Mouse (Mus musculus) G1E (cell line): ENCODE measurements around the gene Mettl13. TPM values are rescaled to one million over a fixed set of nuclear protein-coding genes. Genes with fewer than 3 reads are reported as not detected.

Source experiments
- ATAC-seq: 2 replicates; pipeline ENCODE4 v1.8.0; 2016; ENCODE audit warnings: mild to moderate bottlenecking; ENCODE audit not compliant: insufficient number of reproducible peaks, poor library complexity, low FRiP score, severe bottlenecking; ENCODE audit errors: extremely low read depth
- DNase-seq: peaks from one replicate; pipeline ENCODE4 v3.0.0; 2012; ENCODE audit warnings: low spot score
- H3K27me3 ChIP-seq: 2 replicates; pipeline ENCODE4 v1.6.1; 2012; ENCODE audit warnings: mild to moderate bottlenecking, low read length, inconsistent platforms; ENCODE audit not compliant: insufficient read depth
- H3K36me3 ChIP-seq: replicated peaks from 2 replicates; pipeline ENCODE3; 2012; ENCODE audit warnings: mild to moderate bottlenecking, inconsistent platforms
- H3K4me1 ChIP-seq: 2 replicates; pipeline ENCODE4 v1.6.1; 2012; ENCODE audit warnings: low read depth, low read length, inconsistent platforms, mixed read lengths; ENCODE audit not compliant: insufficient read depth
- H3K4me3 ChIP-seq: 2 replicates; pipeline ENCODE4 v1.5.1; 2012; ENCODE audit warnings: low read depth, mild to moderate bottlenecking, inconsistent platforms, low read length, moderate library complexity, mixed read lengths
- H3K9me3 ChIP-seq: replicated peaks from 2 replicates; pipeline ENCODE4 v1.6.1; 2012; ENCODE audit warnings: inconsistent platforms
- CTCF ChIP-seq: IDR thresholded peaks from 2 replicates; pipeline ENCODE4 v1.5.1; 2012; ENCODE audit warnings: low read depth, low read length, inconsistent platforms, mixed read lengths
- GATA1 ChIP-seq: IDR thresholded peaks from 2 replicates; pipeline ENCODE4 v1.6.1; 2012; ENCODE audit warnings: borderline replicate concordance, low read length, inconsistent platforms, mixed read lengths
- GATA2 ChIP-seq: IDR thresholded peaks from 2 replicates; pipeline ENCODE4 v1.6.1; 2012; ENCODE audit warnings: low read depth, low read length, inconsistent platforms, borderline replicate concordance
- POLR2AphosphoS5 ChIP-seq: IDR thresholded peaks from 2 replicates; pipeline ENCODE4 v1.6.1; 2012; ENCODE audit warnings: low read depth, low read length, inconsistent platforms; ENCODE audit not compliant: insufficient replicate concordance
- TAL1 ChIP-seq: conservative IDR thresholded peaks from 2 replicates; pipeline ENCODE4 v1.6.1; 2012; ENCODE audit warnings: low read depth, low read length, inconsistent platforms, mixed read lengths
- polyA plus RNA-seq: library from polyadenylated mRNA; stranded (reverse); fragments of >175 nt; gene quantifications from 2 replicates; pipeline ENCODE4 v1.2.3, GENCODE M21; 2012
- total RNA-seq, 2 experiments: library from RNA; stranded (forward) in 1 of 2; stranded (reverse) in 1 of 2; fragments of 200-1000 nt in 1 of 2; fragments of >200 nt in 1 of 2; fragmentation: Nextera tagmentation in 1 of 2; gene quantifications; 2 replicates each; pipeline ENCODE4 v1.2.3; 2014 to 2017

The Mettl13 gene
- total RNA-seq (2014; fragmentation: Nextera tagmentation) (16.0 and 16.9 TPM in 2 replicates), total RNA-seq (2017) (27.0 and 27.6 TPM in 2 replicates), polyA plus RNA-seq (16.7 and 17.4 TPM in 2 replicates)

- H3K4me3 ChIP-seq: peak within 1 kb of the TSS; percentile 78
- no peak for TF ChIP-seq CTCF
- TF ChIP-seq GATA1: no peak
- no peak for TF ChIP-seq TAL1
- no peak for TF ChIP-seq POLR2AphosphoS5
- no peak for TF ChIP-seq GATA2
- H3K4me1 ChIP-seq: peaks cover 42% of the 10 kb centered on the region
- H3K9me3 ChIP-seq: no peaks in the 10 kb centered on the region
- DNase-seq: peak; percentile 99
- peaks cover 35% of the 10 kb centered on the region for H3K36me3 ChIP-seq
- ATAC-seq: peak; percentile 96
- H3K27me3 ChIP-seq: no peaks in the 10 kb centered on the region
Measured at GRCm38 (mm10) chr1:162548016-162548916, at the start of gene Mettl13. Gene Mettl13, minus strand, starts transcription at chr1:162548551.

- Histone ChIP-seq H3K36me3 (peaks cover 65% of the 10 kb centered on the region), H3K9me3 (no peaks in the 10 kb centered on the region), H3K4me1 (no peaks in the 10 kb centered on the region; the same call in 1 of the 2 replicates), H3K27me3 (no peaks in the 10 kb centered on the region), H3K4me3 (no peak overlapping the region)
- no peak for ATAC-seq
- no peak for DNase-seq
- TF ChIP-seq TAL1 (no peak), POLR2AphosphoS5 (no peak), GATA1 (no peak), GATA2 (no peak), CTCF (no peak)
Measured at GRCm38 (mm10) chr1:162597379-162598102, 49.2 kb upstream of the Mettl13 start.

DNA sequence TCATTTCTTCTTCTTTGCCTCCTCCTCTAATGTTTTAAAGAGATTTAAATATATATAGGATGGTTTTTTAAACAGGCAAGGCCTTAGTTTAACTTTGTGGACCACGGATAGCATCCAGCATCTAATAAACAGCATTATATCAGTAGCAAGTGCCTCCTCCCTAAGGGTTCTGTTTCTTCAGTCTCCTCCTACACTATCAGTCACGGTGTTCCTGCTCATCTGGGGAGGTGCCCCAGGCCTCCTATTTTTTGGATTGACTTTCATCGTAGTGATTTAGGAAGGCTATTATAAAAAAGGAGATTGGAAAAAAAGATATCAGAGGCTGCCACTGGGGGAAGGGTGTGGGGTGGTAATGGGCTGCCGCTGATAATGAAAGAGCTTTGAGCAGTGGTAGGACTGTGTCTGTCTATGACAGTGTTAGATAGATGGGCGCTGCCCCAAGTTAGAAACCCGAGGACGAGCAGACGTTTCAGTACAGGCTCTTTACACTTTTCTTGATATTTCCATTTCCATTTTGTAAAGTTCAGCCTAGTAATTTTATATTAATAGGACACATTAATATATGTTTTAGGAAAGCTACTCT lies 42.2 kb upstream of the Mettl13 start:
- DNase-seq (no peak), ATAC-seq (no peak)
- peaks cover 53% of the 10 kb centered on the region for H3K36me3 ChIP-seq
- no peaks in the 10 kb centered on the region for H3K9me3 ChIP-seq
- TF ChIP-seq GATA2: no peak
- TF ChIP-seq POLR2AphosphoS5: no peak
- no peak for TF ChIP-seq CTCF
- TF ChIP-seq TAL1: no peak
- TF ChIP-seq GATA1: no peak
- H3K27me3 ChIP-seq: no peaks in the 10 kb centered on the region
- peaks cover 3% of the 10 kb centered on the region; the same call in 1 of the 2 replicates for H3K4me1 ChIP-seq
- no peak overlapping the region for H3K4me3 ChIP-seq

- DNase-seq (no peak), ATAC-seq (no peak)
- no peaks in the 10 kb centered on the region for H3K9me3 ChIP-seq
- TF ChIP-seq TAL1 (no peak), GATA2 (no peak), GATA1 (no peak), CTCF (no peak), POLR2AphosphoS5 (no peak)
- peaks cover 58% of the 10 kb centered on the region for H3K36me3 ChIP-seq
- peaks cover 3% of the 10 kb centered on the region; the same call in 1 of the 2 replicates for H3K4me1 ChIP-seq
- no peaks in the 10 kb centered on the region for H3K27me3 ChIP-seq
- no peak overlapping the region for H3K4me3 ChIP-seq
Measured at GRCm38 (mm10) chr1:162589443-162589842, 41.1 kb upstream of the Mettl13 start.

GRCm38 (mm10) chr1:162588606-162589005 lies 40.3 kb upstream of the Mettl13 start:
- TF ChIP-seq POLR2AphosphoS5 (no peak), GATA1 (no peak)
- Histone ChIP-seq H3K36me3 (peaks cover 62% of the 10 kb centered on the region), H3K27me3 (no peaks in the 10 kb centered on the region), H3K4me3 (no peak overlapping the region), H3K9me3 (no peaks in the 10 kb centered on the region), H3K4me1 (peaks cover 3% of the 10 kb centered on the region; the same call in 1 of the 2 replicates)
- DNase-seq (no peak), ATAC-seq (no peak)

DNA sequence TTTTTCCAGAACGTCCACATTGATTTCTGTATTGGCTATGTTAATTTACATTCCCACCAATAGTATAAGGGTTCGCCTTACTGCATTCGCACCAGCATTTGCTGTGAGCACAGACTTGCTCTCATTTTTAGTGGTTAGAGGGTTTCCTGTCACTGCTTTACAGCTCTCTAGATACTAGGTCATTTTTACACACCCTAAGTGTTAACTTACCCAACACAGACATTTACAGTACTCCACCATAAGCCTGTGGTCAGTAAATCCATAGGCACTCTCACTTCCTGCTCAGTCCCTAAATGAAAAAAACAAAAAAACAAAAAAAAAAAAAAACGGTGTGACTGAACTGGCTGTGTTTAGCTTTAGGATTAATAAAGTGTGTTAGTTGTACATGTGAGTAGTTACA lies 37.9 kb upstream of the Mettl13 start:
- peaks cover 66% of the 10 kb centered on the region for H3K36me3 ChIP-seq
- no peak overlapping the region for H3K4me3 ChIP-seq
- DNase-seq: no peak
- H3K9me3 ChIP-seq: no peaks in the 10 kb centered on the region
- no peak for TF ChIP-seq GATA2
- TF ChIP-seq POLR2AphosphoS5: no peak
- TF ChIP-seq TAL1: no peak
- TF ChIP-seq GATA1: no peak
- TF ChIP-seq CTCF: no peak
- H3K27me3 ChIP-seq: no peaks in the 10 kb centered on the region
- peaks cover 3% of the 10 kb centered on the region; the same call in 1 of the 2 replicates for H3K4me1 ChIP-seq
- no peak for ATAC-seq
